Mouse (Mus musculus) small intestine, adult 2 months (tissue): ENCODE measurements around the gene Nup50.

Source experiments
- CTCF ChIP-seq: fragments of 200-500 bp; IDR thresholded peaks from 2 replicates; pipeline ENCODE4 v1.5.1; 2012; ENCODE audit warnings: low read depth, mild to moderate bottlenecking, control low read depth, inconsistent platforms, low read length, moderate library complexity, mixed read lengths; ENCODE audit not compliant: insufficient replicate concordance, insufficient read length; ENCODE audit errors: extremely low read depth
- POLR2A ChIP-seq: fragments of 200-500 bp; IDR thresholded peaks from 2 replicates; pipeline ENCODE4 v1.6.1; 2012; ENCODE audit warnings: low read depth, mild to moderate bottlenecking, control low read depth, inconsistent platforms, low read length, moderate library complexity

DNA sequence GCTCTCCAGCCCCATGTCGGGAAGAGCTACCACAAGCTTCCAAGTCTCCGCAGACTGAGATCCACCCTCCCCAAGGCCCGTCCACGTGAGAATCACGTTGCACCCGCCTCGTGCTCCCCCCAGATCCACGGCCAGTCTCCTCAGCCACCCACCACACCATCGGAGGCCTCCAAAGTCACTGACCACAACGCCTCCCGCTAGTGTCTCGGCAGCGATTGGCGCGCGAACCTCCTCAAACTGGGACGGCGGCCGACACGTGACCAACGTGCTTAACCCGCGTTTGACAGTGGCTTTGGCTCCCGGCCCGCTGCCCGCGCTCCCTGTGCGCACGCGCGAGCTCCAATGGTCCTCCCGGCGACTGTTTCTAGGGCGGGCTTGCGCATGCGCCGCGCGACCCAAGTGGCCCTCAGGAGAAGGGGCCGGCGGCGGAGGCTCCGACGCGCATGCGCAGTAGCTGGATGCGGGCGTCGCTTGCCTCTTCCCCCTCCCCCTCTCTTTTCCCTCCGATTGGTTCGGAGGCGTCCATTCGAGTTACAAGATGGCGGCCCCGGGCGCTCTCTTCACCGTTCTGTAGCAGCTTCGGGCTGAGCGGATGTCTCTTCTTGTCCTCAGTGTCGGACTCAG is at the start of gene Nup50:
- TF ChIP-seq CTCF (no peak), POLR2A (peak; percentile 84)
